Mouse (Mus musculus): ENCODE data around the gene Ints7. TPM values are rescaled to one million over a fixed set of nuclear protein-coding genes. Genes with fewer than 3 reads are reported as not detected.

The Ints7 gene
- polyA plus RNA-seq, 1 experiment = 6.1 TPM

GRCm38 (mm10) chr1:191640848-191641247, 65.4 kb downstream of the Ints7 start:
- no peak for TF ChIP-seq GATA1 (IDR thresholded peaks at IDR 0.05; ENCODE audit: low read length)

- no peak for TF ChIP-seq GATA1 (IDR thresholded peaks at IDR 0.05; ENCODE audit: low read length)
Measured at GRCm38 (mm10) chr1:191641438-191641837, 66.0 kb downstream of the Ints7 start.

GRCm38 (mm10) chr1:191642903-191643302, 67.5 kb downstream of the Ints7 start:
- TF ChIP-seq GATA1 (IDR thresholded peaks at IDR 0.05; ENCODE audit: low read length) = no peak

- TF ChIP-seq GATA1 (IDR thresholded peaks at IDR 0.05; ENCODE audit: low read length) = no peak
Measured at GRCm38 (mm10) chr1:191645921-191646320, 70.5 kb downstream of the Ints7 start.

GRCm38 (mm10) chr1:191647590-191647989, 72.2 kb downstream of the Ints7 start:
- TF ChIP-seq GATA1 (IDR thresholded peaks at IDR 0.05; ENCODE audit: low read length) = no peak

GRCm38 (mm10) chr1:191659441-191659840, 84.0 kb downstream of the Ints7 start:
- TF ChIP-seq GATA1 (IDR thresholded peaks at IDR 0.05; ENCODE audit: low read length) = no peak

- no peak for TF ChIP-seq GATA1 (IDR thresholded peaks at IDR 0.05; ENCODE audit: low read length)
Measured at GRCm38 (mm10) chr1:191661019-191661796, 85.8 kb downstream of the Ints7 start.

GRCm38 (mm10) chr1:191662178-191662898, 86.9 kb downstream of the Ints7 start:
- TF ChIP-seq GATA1 (IDR thresholded peaks at IDR 0.05; ENCODE audit: low read length) = no peak

- TF ChIP-seq GATA1 (IDR thresholded peaks at IDR 0.05; ENCODE audit: low read length) = no peak
Measured at GRCm38 (mm10) chr1:191662899-191663500, 87.6 kb downstream of the Ints7 start.

- TF ChIP-seq GATA1 (IDR thresholded peaks at IDR 0.05; ENCODE audit: low read length) = no peak
Measured at GRCm38 (mm10) chr1:191663603-191664002, 88.2 kb downstream of the Ints7 start.

GRCm38 (mm10) chr1:191666351-191666750, 90.9 kb downstream of the Ints7 start:
- no peak for TF ChIP-seq GATA1 (IDR thresholded peaks at IDR 0.05; ENCODE audit: low read length)

GRCm38 (mm10) chr1:191668030-191668429, 92.6 kb downstream of the Ints7 start:
- TF ChIP-seq GATA1 (IDR thresholded peaks at IDR 0.05; ENCODE audit: low read length) = no peak

Other genes starting within 250 kb of the Ints7 start
- gene Tmem206, start 249.7 kb upstream of the Ints7 start, polyA plus RNA-seq (2012) = 3.1 and 3.4 TPM in 2 replicates
- 55.9 and 68.0 TPM in 2 replicates for gene Ppp2r5a, start 172.4 kb upstream of the Ints7 start, polyA plus RNA-seq (2012)
- gene Dtl, start 92 bp upstream of the Ints7 start, polyA plus RNA-seq (2012) = 13.7 and 15.2 TPM in 2 replicates
- not detected in 2 replicates for gene Lpgat1, start 142.2 kb downstream of the Ints7 start, polyA plus RNA-seq (2012)
- gene Nek2, start 245.8 kb downstream of the Ints7 start, polyA plus RNA-seq (2012) = 13.9 and 20.1 TPM in 2 replicates

Data from G1E-ER4 (cell line).